Mouse (Mus musculus) embryonic fibroblast, embryonic 13.5 days (primary cell): ENCODE results near the gene Dagla. TPM values are rescaled to one million over a fixed set of nuclear protein-coding genes. Genes with fewer than 3 reads are reported as not detected.

Source experiments
- H3K27ac ChIP-seq: 2 replicates; pipeline ENCODE4 v1.5.1; 2012; ENCODE audit warnings: low read length, control low read depth, inconsistent platforms; ENCODE audit not compliant: insufficient read depth
- H3K4me1 ChIP-seq: 2 replicates; pipeline ENCODE4 v1.6.1; 2011; ENCODE audit warnings: low read length; ENCODE audit not compliant: control insufficient read depth, insufficient read depth
- H3K4me3 ChIP-seq: 2 replicates; pipeline ENCODE4 v1.5.1; 2011; ENCODE audit warnings: mild to moderate bottlenecking, control low read depth, low read length; ENCODE audit not compliant: insufficient read depth
- CTCF ChIP-seq: IDR thresholded peaks from 2 replicates; pipeline ENCODE4 v1.5.1; 2011; ENCODE audit warnings: mild to moderate bottlenecking, control low read depth, low read length, moderate library complexity, borderline replicate concordance; ENCODE audit not compliant: insufficient read depth
- POLR2A ChIP-seq: IDR thresholded peaks from 2 replicates; pipeline ENCODE4 v1.6.1; 2011; ENCODE audit warnings: low read depth, mild to moderate bottlenecking, control low read depth, low read length, moderate library complexity
- polyA plus RNA-seq: library from polyadenylated mRNA; stranded (reverse); fragments of >200 nt; gene quantifications from 2 replicates; pipeline ENCODE4 v1.2.4, GENCODE M21; 2011; ENCODE audit warnings: low read depth; ENCODE audit not compliant: missing spikeins, insufficient read length

The Dagla gene
- polyA plus RNA-seq, 1 experiment = 5.8 TPM

- TF ChIP-seq CTCF (no peak), POLR2A (no peak)
- H3K4me1 ChIP-seq = peaks cover 5% of the 10 kb centered on the region; the same call in 1 of the 2 replicates
- H3K4me3 ChIP-seq = no peak overlapping the region
- no peak overlapping the region for H3K27ac ChIP-seq
These were observed 31.9 kb downstream of the Dagla start for GRCm38 (mm10) chr19:10272746-10273145.

- Histone ChIP-seq H3K4me3 (no peak overlapping the region), H3K4me1 (peaks cover 5% of the 10 kb centered on the region; the same call in 1 of the 2 replicates), H3K27ac (no peak overlapping the region)
- TF ChIP-seq POLR2A = no peak
- TF ChIP-seq CTCF = no peak
These were observed 33.1 kb downstream of the Dagla start for GRCm38 (mm10) chr19:10271592-10271991.

GRCm38 (mm10) chr19:10270356-10270755 is 34.3 kb downstream of the Dagla start:
- no peak overlapping the region for H3K4me3 ChIP-seq
- TF ChIP-seq POLR2A = no peak
- no peak for TF ChIP-seq CTCF
- peaks cover 8% of the 10 kb centered on the region; the same call in 1 of the 2 replicates for H3K4me1 ChIP-seq
- H3K27ac ChIP-seq = no peak overlapping the region

GRCm38 (mm10) chr19:10268851-10269250 is 35.8 kb downstream of the Dagla start:
- TF ChIP-seq POLR2A (no peak), CTCF (no peak)
- no peak overlapping the region for H3K27ac ChIP-seq
- H3K4me3 ChIP-seq = no peak overlapping the region

GRCm38 (mm10) chr19:10267953-10268352 is 36.7 kb downstream of the Dagla start:
- TF ChIP-seq CTCF (no peak), POLR2A (no peak)
- peaks cover 7% of the 10 kb centered on the region; the same call in 1 of the 2 replicates for H3K4me1 ChIP-seq
- no peak overlapping the region for H3K27ac ChIP-seq
- no peak overlapping the region for H3K4me3 ChIP-seq

More at GRCm38 (mm10) chr19:10268851-10269250, 35.8 kb downstream of the Dagla start:
- H3K4me1 ChIP-seq = peaks cover 8% of the 10 kb centered on the region; the same call in 1 of the 2 replicates

GRCm38 (mm10) chr19:10267057-10267456 is 37.6 kb downstream of the Dagla start:
- H3K4me1 ChIP-seq = 0 out of 2 replicates have a peak, but pooled peaks cover 3% of the 10 kb centered on the region
- H3K4me3 ChIP-seq = no peak overlapping the region
- no peak for TF ChIP-seq CTCF
- TF ChIP-seq POLR2A = no peak
- peak overlapping the region; percentile 20 for H3K27ac ChIP-seq

GRCm38 (mm10) chr19:10266196-10266850 is 38.4 kb downstream of the Dagla start:
- TF ChIP-seq CTCF = peak; percentile 90
- no peak for TF ChIP-seq POLR2A
- H3K4me1 ChIP-seq = 0 out of 2 replicates have a peak, but pooled peaks cover 3% of the 10 kb centered on the region
- H3K4me3 ChIP-seq = no peak overlapping the region
- H3K27ac ChIP-seq = peak overlapping the region; percentile 20

- no peak overlapping the region for H3K27ac ChIP-seq
- 0 out of 2 replicates have a peak, but pooled peaks cover 3% of the 10 kb centered on the region for H3K4me1 ChIP-seq
- TF ChIP-seq POLR2A (no peak), CTCF (no peak)
- H3K4me3 ChIP-seq = no peak overlapping the region
These were observed 43.3 kb downstream of the Dagla start for GRCm38 (mm10) chr19:10261369-10261768.

- TF ChIP-seq POLR2A = no peak
- peak; percentile 70; the same call in 1 of the 2 replicates for TF ChIP-seq CTCF
- H3K4me1 ChIP-seq = no peaks in the 10 kb centered on the region
- H3K4me3 ChIP-seq = no peak overlapping the region
- no peak overlapping the region for H3K27ac ChIP-seq
These were observed 46.2 kb downstream of the Dagla start for GRCm38 (mm10) chr19:10258279-10259011.

GRCm38 (mm10) chr19:10248128-10248527 is 56.5 kb downstream of the Dagla start:
- Histone ChIP-seq H3K4me3 (no peak overlapping the region), H3K4me1 (no peaks in the 10 kb centered on the region), H3K27ac (no peak overlapping the region)
- TF ChIP-seq POLR2A = no peak
- TF ChIP-seq CTCF = no peak
